Mouse (Mus musculus) gastrocnemius, adult 18-20 months (tissue): ENCODE measurements around the gene Cdkn2b. TPM values are rescaled to one million over a fixed set of nuclear protein-coding genes. Genes with fewer than 3 reads are reported as not detected.

Experiments
- total RNA-seq, 2 experiments: library from RNA; stranded (reverse); gene quantifications; 2 replicates each; pipeline ENCODE4 v1.2.3; 2021

The Cdkn2b gene
- total RNA-seq, 2 experiments from 2014 or later, result 1.2 to 1.4 TPM

Other genes starting within 250 kb of the Cdkn2b start
- gene Mtap, start 173.9 kb downstream of the Cdkn2b start, total RNA-seq, result 10 to 100 TPM; 14.4 to 16.7 TPM
- under 1 TPM; 0.37 to 0.45 TPM for gene Cdkn2a, start 16.4 kb downstream of the Cdkn2b start, total RNA-seq